Mouse (Mus musculus): ENCODE results near the gene Gm19668. TPM values are rescaled to one million over a fixed set of nuclear protein-coding genes. Genes with fewer than 3 reads are reported as not detected.
"Not testable (repeated sequence)": the region's sequence is repeated elsewhere in the genome, so short reads cannot be mapped to it uniquely, and the experiment has no call there.

Gene Gm19668
- polyA plus RNA-seq, 1 experiment from 2014 or later: not detected

DNA sequence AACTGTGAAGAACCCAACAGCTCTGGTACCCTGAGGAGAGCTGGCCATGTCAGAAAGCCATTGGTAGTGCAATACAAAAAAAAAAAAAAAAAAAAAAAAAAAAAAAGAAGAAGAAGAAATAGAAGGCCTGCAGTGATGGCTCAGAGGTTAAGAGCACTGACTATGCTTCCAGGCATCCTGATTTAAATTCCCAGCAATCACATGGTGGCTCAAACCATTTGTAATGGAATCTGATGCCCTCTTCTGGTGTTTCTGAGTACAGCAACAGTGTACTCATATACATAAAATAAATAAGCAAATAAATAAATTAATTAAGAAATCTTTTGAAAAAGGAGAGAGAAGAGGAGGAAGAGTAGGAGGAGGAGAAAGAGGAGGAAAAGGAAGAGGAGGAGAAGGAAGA lies 45.5 kb downstream of the Gm19668 start:
- Histone ChIP-seq H3K36me3 (ENCODE audit: control insufficient read depth, insufficient read depth, low read length) (no peaks in the 10 kb centered on the region), H3K27me3 (ENCODE audit: control insufficient read depth, insufficient read depth, low read length) (no peaks in the 10 kb centered on the region), H3K4me2 (ENCODE audit: low read depth, severe bottlenecking) (no peak overlapping the region), H3K4me3 (ENCODE audit: low read depth, low read length) (no peak overlapping the region), H3K27ac (replicated peaks; ENCODE audit: low read depth, low read length) (no peak overlapping the region), H3K4me1 (ENCODE audit: control insufficient read depth, insufficient read depth, low read length) (no peaks in the 10 kb centered on the region), H3K9ac (ENCODE audit: low read length) (no peak overlapping the region), H3K9me3 (ENCODE audit: control insufficient read depth, low read length) (no peaks in the 10 kb centered on the region)
- ATAC-seq (ENCODE audit: insufficient number of reproducible peaks, low FRiP score, low TSS enrichment, low read depth): no peak
- DNase-seq (ENCODE audit: low spot score): no peak

GRCm38 (mm10) chr10:77752312-77752711 lies 46.6 kb downstream of the Gm19668 start:
- WGBS: 68% methylated on average over 3 of the region's 3 CpGs
- H3K9ac ChIP-seq (ENCODE audit: low read length); H3K4me3 ChIP-seq (ENCODE audit: low read depth, low read length); H3K4me1 ChIP-seq (ENCODE audit: control insufficient read depth, insufficient read depth, low read length); H3K36me3 ChIP-seq (ENCODE audit: control insufficient read depth, insufficient read depth, low read length); ATAC-seq (ENCODE audit: insufficient number of reproducible peaks, low FRiP score, low TSS enrichment, low read depth); H3K4me2 ChIP-seq (ENCODE audit: low read depth, severe bottlenecking); H3K27me3 ChIP-seq (ENCODE audit: control insufficient read depth, insufficient read depth, low read length); H3K27ac ChIP-seq (replicated peaks; ENCODE audit: low read depth, low read length); DNase-seq (ENCODE audit: low spot score); H3K9me3 ChIP-seq (ENCODE audit: control insufficient read depth, low read length): not testable (repeated sequence)

GRCm38 (mm10) chr10:77751254-77751653 lies 47.7 kb downstream of the Gm19668 start, which contains the start of gene Gm9736:
Gene Gm9736 (minus strand): TSS chr10:77751354.
- not testable (repeated sequence) for H3K4me2 ChIP-seq (ENCODE audit: low read depth, severe bottlenecking); H3K4me1 ChIP-seq (ENCODE audit: control insufficient read depth, insufficient read depth, low read length); H3K9me3 ChIP-seq (ENCODE audit: control insufficient read depth, low read length); H3K27me3 ChIP-seq (ENCODE audit: control insufficient read depth, insufficient read depth, low read length); H3K4me3 ChIP-seq (ENCODE audit: low read depth, low read length); H3K36me3 ChIP-seq (ENCODE audit: control insufficient read depth, insufficient read depth, low read length); DNase-seq (ENCODE audit: low spot score); ATAC-seq (ENCODE audit: insufficient number of reproducible peaks, low FRiP score, low TSS enrichment, low read depth); H3K9ac ChIP-seq (ENCODE audit: low read length); H3K27ac ChIP-seq (replicated peaks; ENCODE audit: low read depth, low read length)
- WGBS: 70% methylated on average over 1 of the region's 1 CpGs

DNA sequence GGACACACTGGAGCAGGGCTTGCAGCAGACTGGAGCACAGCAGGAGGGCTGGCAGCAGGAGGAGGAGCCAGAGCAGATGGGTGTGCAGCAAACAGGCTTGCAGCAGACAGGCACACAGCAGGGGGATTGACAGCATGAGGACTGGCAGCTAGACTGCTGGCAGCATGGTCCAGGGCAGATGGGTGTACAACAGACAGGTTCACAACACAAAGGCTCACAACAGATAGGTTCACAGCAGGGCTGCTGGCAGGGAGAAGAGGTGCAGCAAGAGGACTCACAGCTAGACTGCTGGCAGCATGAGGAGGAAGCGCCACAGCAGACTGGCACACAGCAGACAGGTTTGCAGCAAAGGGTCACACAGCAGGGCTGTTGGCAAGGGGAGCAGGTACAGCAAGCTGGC lies 48.2 kb downstream of the Gm19668 start:
- H3K4me1 ChIP-seq (ENCODE audit: control insufficient read depth, insufficient read depth, low read length); H3K9ac ChIP-seq (ENCODE audit: low read length); H3K9me3 ChIP-seq (ENCODE audit: control insufficient read depth, low read length); H3K4me3 ChIP-seq (ENCODE audit: low read depth, low read length); H3K27me3 ChIP-seq (ENCODE audit: control insufficient read depth, insufficient read depth, low read length); ATAC-seq (ENCODE audit: insufficient number of reproducible peaks, low FRiP score, low TSS enrichment, low read depth); H3K36me3 ChIP-seq (ENCODE audit: control insufficient read depth, insufficient read depth, low read length); H3K4me2 ChIP-seq (ENCODE audit: low read depth, severe bottlenecking); H3K27ac ChIP-seq (replicated peaks; ENCODE audit: low read depth, low read length); DNase-seq (ENCODE audit: low spot score): not testable (repeated sequence)
- 67% methylated on average over 1 of the region's 1 CpGs for WGBS

Other genes with a start within 250 kb of the Gm19668 start
- gene Pttg1ip, start 217.4 kb downstream of the Gm19668 start, polyA plus RNA-seq (2014; fragmentation: Nextera tagmentation; extraction: Ambion mirVana): 75.5 and 84.6 TPM in 2 replicates
- gene Sumo3, start 193.0 kb downstream of the Gm19668 start, polyA plus RNA-seq (2014; fragmentation: Nextera tagmentation; extraction: Ambion mirVana): 340 and 351 TPM in 2 replicates
- gene Gm49325, start 192.9 kb downstream of the Gm19668 start, polyA plus RNA-seq (2014; fragmentation: Nextera tagmentation; extraction: Ambion mirVana): 2.3 TPM in 1 of 2 replicates, not detected in the other
- 52.3 and 52.6 TPM in 2 replicates for gene Ube2g2, start 176.9 kb downstream of the Gm19668 start, polyA plus RNA-seq (2014; fragmentation: Nextera tagmentation; extraction: Ambion mirVana)
- gene Tspear, start 112.6 kb downstream of the Gm19668 start, polyA plus RNA-seq (2014; fragmentation: Nextera tagmentation; extraction: Ambion mirVana): 0.45 and 0.84 TPM in 2 replicates
- not detected in 2 replicates for gene Gm19402, start 108.4 kb downstream of the Gm19668 start, polyA plus RNA-seq (2014; fragmentation: Nextera tagmentation; extraction: Ambion mirVana)
- gene Gm9508, start 101.9 kb downstream of the Gm19668 start, polyA plus RNA-seq (2014; fragmentation: Nextera tagmentation; extraction: Ambion mirVana): not detected in 2 replicates
- not detected in 2 replicates for gene Gm10272, start 92.5 kb downstream of the Gm19668 start, polyA plus RNA-seq (2014; fragmentation: Nextera tagmentation; extraction: Ambion mirVana)
- gene Gm10024, start 87.7 kb downstream of the Gm19668 start, polyA plus RNA-seq (2014; fragmentation: Nextera tagmentation; extraction: Ambion mirVana): not detected in 2 replicates
- gene Gm10142, start 83.3 kb downstream of the Gm19668 start, polyA plus RNA-seq (2014; fragmentation: Nextera tagmentation; extraction: Ambion mirVana): not detected in 2 replicates
- not detected in 2 replicates for gene Krtap12-1, start 78.5 kb downstream of the Gm19668 start, polyA plus RNA-seq (2014; fragmentation: Nextera tagmentation; extraction: Ambion mirVana)
- not detected in 2 replicates for gene Gm10100, start 72.6 kb downstream of the Gm19668 start, polyA plus RNA-seq (2014; fragmentation: Nextera tagmentation; extraction: Ambion mirVana)
- gene Gm18596, start 56.5 kb downstream of the Gm19668 start, polyA plus RNA-seq (2014; fragmentation: Nextera tagmentation; extraction: Ambion mirVana): not detected in 2 replicates
- not detected in 2 replicates for gene Gm9736, start 47.8 kb downstream of the Gm19668 start, polyA plus RNA-seq (2014; fragmentation: Nextera tagmentation; extraction: Ambion mirVana)
- gene Gm3233, start 39.5 kb downstream of the Gm19668 start, polyA plus RNA-seq (2014; fragmentation: Nextera tagmentation; extraction: Ambion mirVana): not detected in 2 replicates
- gene Gm3238, start 27.8 kb downstream of the Gm19668 start, polyA plus RNA-seq (2014; fragmentation: Nextera tagmentation; extraction: Ambion mirVana): not detected in 2 replicates
- gene Gm7138, start 22.2 kb downstream of the Gm19668 start, polyA plus RNA-seq (2014; fragmentation: Nextera tagmentation; extraction: Ambion mirVana): not detected in 2 replicates
- gene Gm3250, start 16.6 kb downstream of the Gm19668 start, polyA plus RNA-seq (2014; fragmentation: Nextera tagmentation; extraction: Ambion mirVana): not detected in 2 replicates
- not detected in 2 replicates for gene Gm7137, start 10.9 kb downstream of the Gm19668 start, polyA plus RNA-seq (2014; fragmentation: Nextera tagmentation; extraction: Ambion mirVana)
- gene Gm9639, start 4.1 kb downstream of the Gm19668 start, polyA plus RNA-seq (2014; fragmentation: Nextera tagmentation; extraction: Ambion mirVana): not detected in 2 replicates
- not detected in 2 replicates for gene Gm9507, start 12.7 kb upstream of the Gm19668 start, polyA plus RNA-seq (2014; fragmentation: Nextera tagmentation; extraction: Ambion mirVana)
- not detected in 2 replicates for gene Gm2696, start 15.5 kb upstream of the Gm19668 start, polyA plus RNA-seq (2014; fragmentation: Nextera tagmentation; extraction: Ambion mirVana)
- gene Krtap10-4, start 28.0 kb upstream of the Gm19668 start, polyA plus RNA-seq (2014; fragmentation: Nextera tagmentation; extraction: Ambion mirVana): not detected in 2 replicates
- not detected in 2 replicates for gene Krtap10-10, start 36.8 kb upstream of the Gm19668 start, polyA plus RNA-seq (2014; fragmentation: Nextera tagmentation; extraction: Ambion mirVana)
- not detected in 2 replicates for gene Gm36176, start 47.7 kb upstream of the Gm19668 start, polyA plus RNA-seq (2014; fragmentation: Nextera tagmentation; extraction: Ambion mirVana)
- not detected in 2 replicates for gene Gm10318, start 53.7 kb upstream of the Gm19668 start, polyA plus RNA-seq (2014; fragmentation: Nextera tagmentation; extraction: Ambion mirVana)
- gene Gm3285, start 62.8 kb upstream of the Gm19668 start, polyA plus RNA-seq (2014; fragmentation: Nextera tagmentation; extraction: Ambion mirVana): not detected in 2 replicates
- gene Lrrc3, start 103.4 kb upstream of the Gm19668 start, polyA plus RNA-seq (2014; fragmentation: Nextera tagmentation; extraction: Ambion mirVana): 1.4 and 1.5 TPM in 2 replicates
- gene Trpm2, start 171.4 kb upstream of the Gm19668 start, polyA plus RNA-seq (2014; fragmentation: Nextera tagmentation; extraction: Ambion mirVana): 0.10 and 0.27 TPM in 2 replicates
- gene 1810043G02Rik, start 179.4 kb upstream of the Gm19668 start, polyA plus RNA-seq (2014; fragmentation: Nextera tagmentation; extraction: Ambion mirVana): 29.5 and 31.0 TPM in 2 replicates
- gene Pfkl, start 210.9 kb upstream of the Gm19668 start, polyA plus RNA-seq (2014; fragmentation: Nextera tagmentation; extraction: Ambion mirVana): 157 and 161 TPM in 2 replicates
- 0.11 TPM in 1 of 2 replicates, not detected in the other for gene Dnmt3l, start 242.8 kb upstream of the Gm19668 start, polyA plus RNA-seq (2014; fragmentation: Nextera tagmentation; extraction: Ambion mirVana)
- gene Aire, start 244.5 kb upstream of the Gm19668 start, polyA plus RNA-seq (2014; fragmentation: Nextera tagmentation; extraction: Ambion mirVana): 0.17 and 0.35 TPM in 2 replicates